Mouse (Mus musculus) limb, embryonic 12.5 days (tissue): ENCODE data around the gene Trim25. TPM values are rescaled to one million over a fixed set of nuclear protein-coding genes. Genes with fewer than 3 reads are reported as not detected.
"Not testable (repeated sequence)": the region's sequence is repeated elsewhere in the genome, so short reads cannot be mapped to it uniquely, and the experiment has no call there.

Source experiments
- ATAC-seq: fragments of 200-750 bp; cut with Nextera tagmentation; 2 replicates; pipeline ENCODE4 v1.8.0; 2017; ENCODE audit warnings: low read depth, moderate TSS enrichment; ENCODE audit not compliant: insufficient number of reproducible peaks, insufficient read depth, low FRiP score, low TSS enrichment
- H3K27ac ChIP-seq: fragments of 300-500 bp; sonication (generic); 2 replicates; pipeline ENCODE4 v1.5.1; 2016; ENCODE audit warnings: mild to moderate bottlenecking, moderate library complexity
- H3K27me3 ChIP-seq: fragments of 300-500 bp; sonication (generic); 2 replicates; pipeline ENCODE4 v1.6.1; 2016; ENCODE audit warnings: mild to moderate bottlenecking, moderate library complexity
- H3K36me3 ChIP-seq: fragments of 300-500 bp; sonication (generic); 2 replicates; pipeline ENCODE4 v1.6.1; 2016; ENCODE audit warnings: mild to moderate bottlenecking, moderate library complexity
- H3K4me1 ChIP-seq: fragments of 300-500 bp; sonication (generic); replicated peaks from 2 replicates; pipeline ENCODE4 v1.6.1; 2016
- H3K4me2 ChIP-seq: fragments of 300-500 bp; sonication (generic); 2 replicates; pipeline ENCODE4 v1.6.1; 2016; ENCODE audit warnings: mild to moderate bottlenecking, moderate library complexity
- H3K4me3 ChIP-seq: fragments of 300-500 bp; sonication (generic); replicated peaks from 2 replicates; pipeline ENCODE4 v1.5.1; 2016; ENCODE audit warnings: mild to moderate bottlenecking
- H3K9ac ChIP-seq: fragments of 300-500 bp; sonication (generic); replicated peaks from 2 replicates; pipeline ENCODE4 v1.6.1; 2016; ENCODE audit warnings: mild to moderate bottlenecking, moderate library complexity
- H3K9me3 ChIP-seq: fragments of 300-500 bp; sonication (generic); 2 replicates; pipeline ENCODE4 v1.6.1; 2016; ENCODE audit warnings: mild to moderate bottlenecking, moderate library complexity
- WGBS: fragments of 180-500 bp; shearing (Covaris S2); methylation state at CpG from one replicate; pipeline ENCODE4 v1.1.7; 2016; 5-methylcytosine and 5-hydroxymethylcytosine counted together
- polyA plus RNA-seq: library from polyadenylated mRNA; unstranded; fragments of >200 nt; fragmentation: Nextera tagmentation; extraction: Ambion mirVana; gene quantifications from 2 replicates; pipeline ENCODE4 v1.2.1, GENCODE M21; 2016

Gene Trim25
- polyA plus RNA-seq, 1 experiment from 2014 or later = 4.8 TPM

GRCm38 (mm10) chr11:89025603-89026002, 26.4 kb downstream of the Trim25 start:
- WGBS = 82% methylated on average over 3 of the region's 3 CpGs

GRCm38 (mm10) chr11:89026117-89026516, 26.9 kb downstream of the Trim25 start:
- no peak overlapping the region for H3K4me2 ChIP-seq
- H3K36me3 ChIP-seq = no peaks in the 10 kb centered on the region
- H3K4me1 ChIP-seq = 0 out of 2 replicates have a peak, but pooled peaks cover 8% of the 10 kb centered on the region
- 92% methylated on average over 3 of the region's 3 CpGs for WGBS
- H3K27me3 ChIP-seq = no peaks in the 10 kb centered on the region
- H3K4me3 ChIP-seq = no peak overlapping the region
- H3K27ac ChIP-seq = no peak overlapping the region
- no peaks in the 10 kb centered on the region for H3K9me3 ChIP-seq
- ATAC-seq = no peak
- no peak overlapping the region for H3K9ac ChIP-seq

More at GRCm38 (mm10) chr11:89025603-89026002, 26.4 kb downstream of the Trim25 start:
- no peaks in the 10 kb centered on the region for H3K27me3 ChIP-seq
- H3K4me1 ChIP-seq = 0 out of 2 replicates have a peak, but pooled peaks cover 8% of the 10 kb centered on the region
- H3K4me3 ChIP-seq = no peak overlapping the region
- no peak overlapping the region for H3K27ac ChIP-seq
- H3K36me3 ChIP-seq = no peaks in the 10 kb centered on the region
- H3K9me3 ChIP-seq = no peaks in the 10 kb centered on the region
- no peak overlapping the region for H3K9ac ChIP-seq
- H3K4me2 ChIP-seq = no peak overlapping the region
- ATAC-seq = no peak

DNA sequence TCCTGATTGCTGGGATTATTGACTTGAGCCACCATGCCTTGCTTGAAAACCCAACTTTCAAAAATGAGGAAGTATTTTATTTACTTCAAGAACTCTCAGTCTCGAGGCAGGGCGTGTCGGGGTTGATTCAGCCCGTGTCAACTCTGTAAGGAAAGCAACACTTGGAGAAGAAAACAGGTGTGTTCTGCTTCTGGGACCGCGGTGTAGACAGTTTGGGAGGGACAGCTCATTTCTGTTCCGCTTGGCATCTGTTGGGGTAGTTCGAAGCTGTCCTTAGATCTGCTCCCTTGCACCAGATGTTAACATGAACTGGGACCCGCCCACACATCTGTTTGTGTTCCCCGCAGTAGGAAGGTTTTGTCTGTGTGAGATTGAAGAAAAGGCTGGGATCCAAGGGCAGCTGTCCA, 28.8 kb downstream of the Trim25 start:
- no peak for ATAC-seq
- H3K4me2 ChIP-seq = no peak overlapping the region
- no peaks in the 10 kb centered on the region for H3K9me3 ChIP-seq
- no peak overlapping the region for H3K4me3 ChIP-seq
- 0 out of 2 replicates have a peak, but pooled peaks cover 8% of the 10 kb centered on the region for H3K4me1 ChIP-seq
- no peaks in the 10 kb centered on the region for H3K36me3 ChIP-seq
- H3K9ac ChIP-seq = no peak overlapping the region
- WGBS = 77% methylated on average over 10 of the region's 10 CpGs
- H3K27me3 ChIP-seq = no peaks in the 10 kb centered on the region
- no peak overlapping the region for H3K27ac ChIP-seq

- Histone ChIP-seq H3K27me3 (no peaks in the 10 kb centered on the region), H3K4me1 (0 out of 2 replicates have a peak, but pooled peaks cover 8% of the 10 kb centered on the region), H3K9me3 (no peaks in the 10 kb centered on the region), H3K36me3 (no peaks in the 10 kb centered on the region), H3K4me3 (no peak overlapping the region), H3K27ac (no peak overlapping the region), H3K9ac (no peak overlapping the region), H3K4me2 (no peak overlapping the region)
- WGBS = 55% methylated on average over 10 of the region's 10 CpGs
- no peak for ATAC-seq
Observed at GRCm38 (mm10) chr11:89028871-89029405, 29.8 kb downstream of the Trim25 start.

- Histone ChIP-seq H3K27ac (no peak overlapping the region), H3K27me3 (no peaks in the 10 kb centered on the region), H3K9ac (no peak overlapping the region), H3K4me2 (no peak overlapping the region), H3K9me3 (no peaks in the 10 kb centered on the region), H3K4me3 (no peak overlapping the region), H3K4me1 (no peaks in the 10 kb centered on the region), H3K36me3 (no peaks in the 10 kb centered on the region)
- no peak for ATAC-seq
- WGBS = 86% methylated on average over 6 of the region's 6 CpGs
Observed at GRCm38 (mm10) chr11:89030552-89030951, 31.4 kb downstream of the Trim25 start.

- peaks cover 2% of the 10 kb centered on the region; the same call in 1 of the 2 replicates for H3K36me3 ChIP-seq
- no peaks in the 10 kb centered on the region for H3K27me3 ChIP-seq
- H3K27ac ChIP-seq = no peak overlapping the region
- H3K9ac ChIP-seq = no peak overlapping the region
- no peak overlapping the region for H3K4me2 ChIP-seq
- ATAC-seq = no peak
- H3K9me3 ChIP-seq = no peaks in the 10 kb centered on the region
- H3K4me3 ChIP-seq = no peak overlapping the region
- WGBS = 73% methylated on average over 1 of the region's 1 CpGs
- no peaks in the 10 kb centered on the region for H3K4me1 ChIP-seq
Observed at GRCm38 (mm10) chr11:89031189-89031588, 32.0 kb downstream of the Trim25 start.

DNA sequence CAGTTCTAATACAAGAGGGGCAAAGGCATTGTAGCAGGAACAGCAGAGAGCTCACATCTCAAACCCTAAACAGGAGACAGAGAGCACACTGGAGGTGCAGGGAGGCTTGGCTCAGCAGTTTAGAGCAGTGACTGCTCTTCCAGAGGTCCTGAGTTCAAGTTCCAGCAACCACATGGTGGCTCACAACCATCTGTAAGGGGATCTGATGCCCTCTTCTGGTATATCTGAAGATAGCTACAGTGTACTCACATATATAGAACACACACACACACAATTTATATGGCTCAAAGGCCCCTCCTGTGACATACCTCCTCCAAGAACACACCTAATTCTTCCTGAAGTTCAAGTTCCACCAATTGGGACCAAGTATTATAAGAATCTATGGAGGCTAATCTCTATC, 35.4 kb downstream of the Trim25 start:
- Histone ChIP-seq H3K27me3 (no peaks in the 10 kb centered on the region), H3K9ac (no peak overlapping the region), H3K9me3 (no peaks in the 10 kb centered on the region), H3K4me2 (no peak overlapping the region), H3K4me1 (no peaks in the 10 kb centered on the region), H3K27ac (no peak overlapping the region), H3K4me3 (no peak overlapping the region), H3K36me3 (peaks cover 25% of the 10 kb centered on the region)
- no peak for ATAC-seq

DNA sequence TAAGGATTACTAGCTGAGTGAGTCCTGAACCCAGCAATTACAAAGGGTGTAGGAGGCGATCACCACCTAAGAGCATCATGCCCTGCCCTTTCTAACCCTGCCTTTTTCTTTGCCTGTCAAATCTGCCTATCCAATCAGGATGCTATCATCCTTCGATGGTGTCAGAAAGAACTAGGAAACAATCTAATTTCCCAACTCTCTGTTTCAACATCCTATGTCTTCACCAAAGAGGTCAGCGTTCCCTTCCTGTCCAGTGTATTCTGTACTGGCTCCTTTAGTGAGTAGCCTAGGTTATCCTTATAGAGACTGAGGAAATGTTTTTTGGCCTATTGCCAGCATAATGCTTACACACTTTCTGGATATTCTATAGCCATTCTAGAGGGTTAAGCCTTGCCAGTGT, 36.4 kb downstream of the Trim25 start:
- Histone ChIP-seq H3K4me2 (no peak overlapping the region), H3K4me1 (no peaks in the 10 kb centered on the region), H3K9me3 (no peaks in the 10 kb centered on the region), H3K4me3 (no peak overlapping the region), H3K27ac (no peak overlapping the region), H3K9ac (no peak overlapping the region), H3K27me3 (no peaks in the 10 kb centered on the region), H3K36me3 (peaks cover 35% of the 10 kb centered on the region)
- 85% methylated on average over 3 of the region's 3 CpGs for WGBS
- no peak for ATAC-seq

DNA sequence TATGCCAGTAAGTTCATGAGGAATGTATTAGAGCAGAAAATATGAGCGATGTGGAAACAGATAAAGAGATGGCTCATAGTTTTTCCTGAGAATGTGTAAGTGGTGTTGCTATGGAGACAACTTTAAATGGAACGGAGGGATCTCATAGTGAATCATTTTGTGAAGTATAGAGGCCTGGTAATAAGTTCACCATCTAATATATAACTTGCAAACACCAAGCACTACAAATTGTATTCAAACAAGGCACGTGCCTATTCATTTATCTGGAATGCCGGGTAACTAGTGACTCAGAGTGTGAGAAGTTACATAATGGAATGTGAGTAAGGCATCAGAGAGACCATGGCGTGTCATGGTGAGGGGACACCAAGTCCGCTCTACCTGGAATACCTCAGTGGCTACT, 39.3 kb downstream of the Trim25 start:
- H3K27me3 ChIP-seq = no peaks in the 10 kb centered on the region
- no peaks in the 10 kb centered on the region for H3K9me3 ChIP-seq
- no peaks in the 10 kb centered on the region for H3K4me1 ChIP-seq
- no peak overlapping the region for H3K4me2 ChIP-seq
- no peak overlapping the region for H3K27ac ChIP-seq
- 96% methylated on average over 6 of the region's 6 CpGs for WGBS
- no peak overlapping the region for H3K4me3 ChIP-seq
- no peak for ATAC-seq
- peaks cover 61% of the 10 kb centered on the region for H3K36me3 ChIP-seq
- no peak overlapping the region for H3K9ac ChIP-seq

DNA sequence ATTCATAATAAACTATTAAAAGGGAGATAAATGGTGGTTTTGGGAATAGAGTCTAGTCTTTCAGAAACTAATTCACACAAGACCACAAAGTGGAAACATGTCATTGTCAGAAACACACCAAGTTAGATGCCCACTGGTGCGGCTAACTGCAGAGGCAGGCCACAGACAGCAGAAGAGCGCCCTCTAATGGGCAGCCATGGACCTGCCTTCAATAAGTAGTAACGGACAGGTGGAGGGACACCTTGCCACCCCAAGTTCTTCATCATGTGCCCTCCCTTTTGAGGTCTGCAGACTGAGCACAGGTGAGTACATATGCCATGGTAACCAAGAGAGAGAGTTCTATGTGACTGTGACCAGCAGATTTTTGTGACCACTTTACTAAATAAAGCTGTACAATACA, 40.1 kb downstream of the Trim25 start:
- peaks cover 69% of the 10 kb centered on the region for H3K36me3 ChIP-seq
- no peak overlapping the region for H3K4me2 ChIP-seq
- 45% methylated on average over 3 of the region's 3 CpGs for WGBS
- no peaks in the 10 kb centered on the region for H3K27me3 ChIP-seq
- no peak overlapping the region for H3K4me3 ChIP-seq
- no peaks in the 10 kb centered on the region for H3K4me1 ChIP-seq
- H3K27ac ChIP-seq = no peak overlapping the region
- no peak for ATAC-seq
- no peaks in the 10 kb centered on the region for H3K9me3 ChIP-seq
- H3K9ac ChIP-seq = no peak overlapping the region

- not testable (repeated sequence) for H3K27ac ChIP-seq, H3K9me3 ChIP-seq, H3K27me3 ChIP-seq, H3K4me3 ChIP-seq, H3K9ac ChIP-seq, ATAC-seq, H3K4me2 ChIP-seq, H3K4me1 ChIP-seq
- peaks cover 85% of the 10 kb centered on the region for H3K36me3 ChIP-seq
- WGBS = 89% methylated on average over 6 of the region's 7 CpGs
Observed at GRCm38 (mm10) chr11:89041073-89041472, 41.9 kb downstream of the Trim25 start.

DNA sequence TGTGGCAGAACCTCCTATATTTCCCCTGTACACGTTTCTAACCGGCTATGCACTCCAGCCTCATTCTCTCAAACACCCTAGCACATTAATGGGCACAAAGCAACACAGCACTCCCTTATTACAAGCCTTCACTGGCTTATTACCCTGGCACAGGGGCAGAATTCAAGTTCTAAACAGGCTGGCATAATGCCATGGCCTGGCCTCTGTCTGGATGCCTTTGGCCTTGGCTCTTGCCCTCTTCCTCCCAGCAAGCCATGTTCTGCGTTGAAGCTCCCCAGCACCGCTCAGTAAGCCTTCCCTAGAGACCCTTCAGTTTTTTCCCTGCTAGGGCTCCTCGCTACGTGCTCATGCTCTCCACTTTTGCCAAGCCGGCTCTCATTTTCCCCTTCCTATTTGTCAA, 43.9 kb downstream of the Trim25 start:
- no peak for ATAC-seq
- Histone ChIP-seq H3K4me1 (no peaks in the 10 kb centered on the region), H3K4me3 (no peak overlapping the region), H3K27me3 (no peaks in the 10 kb centered on the region), H3K9ac (no peak overlapping the region), H3K9me3 (0 out of 2 replicates have a peak, but pooled peaks cover 7% of the 10 kb centered on the region), H3K36me3 (peaks cover 90% of the 10 kb centered on the region), H3K27ac (no peak overlapping the region), H3K4me2 (no peak overlapping the region)
- WGBS = 93% methylated on average over 7 of the region's 7 CpGs
